Mouse (Mus musculus): ENCODE measurements around the gene Bcat1. TPM values are rescaled to one million over a fixed set of nuclear protein-coding genes. Genes with fewer than 3 reads are reported as not detected.
A peak's percentile ranks its signal among the peaks of the same experiment; 100 is the strongest.

Gene Bcat1
- polyA plus RNA-seq, 1 experiment from 2014 or later = 85.1 TPM

- no peak for ATAC-seq (ENCODE audit: low FRiP score, low read depth)
- Histone ChIP-seq H3K27me3 (replicated peaks) (no peaks in the 10 kb centered on the region), H3K4me2 (replicated peaks) (no peak overlapping the region), H3K4me3 (no peak overlapping the region), H3K36me3 (no peaks in the 10 kb centered on the region), H3K27ac (no peak overlapping the region), H3K9me3 (no peaks in the 10 kb centered on the region), H3K9ac (no peak overlapping the region), H3K4me1 (no peaks in the 10 kb centered on the region)
- 82% methylated on average over 4 of the region's 4 CpGs for WGBS
Measured at GRCm38 (mm10) chr6:145065301-145065845, 10.6 kb downstream of the Bcat1 start.

- no peak overlapping the region for H3K4me2 ChIP-seq (replicated peaks)
- no peak overlapping the region for H3K27ac ChIP-seq
- H3K9me3 ChIP-seq = no peaks in the 10 kb centered on the region
- H3K27me3 ChIP-seq (replicated peaks) = no peaks in the 10 kb centered on the region
- 47% methylated on average over 1 of the region's 1 CpGs for WGBS
- H3K4me3 ChIP-seq = no peak overlapping the region
- no peaks in the 10 kb centered on the region for H3K36me3 ChIP-seq
- H3K9ac ChIP-seq = no peak overlapping the region
- H3K4me1 ChIP-seq = no peaks in the 10 kb centered on the region
- no peak for ATAC-seq (ENCODE audit: low FRiP score, low read depth)
Measured at GRCm38 (mm10) chr6:145064104-145064503, 11.9 kb downstream of the Bcat1 start.

DNA sequence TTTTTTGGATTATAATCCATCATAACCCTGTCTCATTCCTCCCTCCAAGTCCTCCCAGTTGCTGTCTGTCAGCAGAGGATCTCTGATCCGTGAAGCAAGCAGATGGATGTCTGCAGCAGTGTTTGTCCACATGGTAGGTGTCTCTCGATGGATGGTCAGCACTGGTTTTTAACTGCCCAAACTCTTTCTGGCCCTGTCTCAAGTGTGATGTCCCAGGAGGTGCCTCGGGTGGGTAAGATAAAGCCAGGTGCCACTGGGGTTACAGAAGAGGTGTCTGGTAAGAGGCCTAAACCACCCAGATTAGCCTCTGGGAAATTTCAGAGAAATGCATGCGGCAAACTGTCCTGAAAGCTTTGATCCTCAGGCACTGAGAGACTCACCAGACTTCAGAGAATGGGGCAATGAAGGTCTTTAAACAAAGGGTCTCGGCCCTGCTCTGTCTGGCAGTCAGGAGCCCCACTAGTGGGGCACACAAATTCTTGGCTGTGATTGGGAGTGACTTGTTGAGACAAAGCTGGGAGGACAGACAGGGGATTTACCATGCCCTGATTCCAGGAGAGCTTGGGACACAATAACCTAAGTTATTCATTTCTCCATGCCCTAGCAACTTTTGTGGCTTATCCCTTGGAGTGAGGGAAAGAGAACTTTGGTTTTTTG is 12.6 kb downstream of the Bcat1 start:
- Histone ChIP-seq H3K9me3 (no peaks in the 10 kb centered on the region), H3K4me1 (no peaks in the 10 kb centered on the region), H3K4me3 (no peak overlapping the region), H3K36me3 (no peaks in the 10 kb centered on the region), H3K27ac (no peak overlapping the region), H3K4me2 (replicated peaks) (no peak overlapping the region), H3K27me3 (replicated peaks) (no peaks in the 10 kb centered on the region), H3K9ac (no peak overlapping the region)
- WGBS = 39% methylated on average over 5 of the region's 5 CpGs
- ATAC-seq (ENCODE audit: low FRiP score, low read depth) = no peak

GRCm38 (mm10) chr6:145062763-145063162 is 13.2 kb downstream of the Bcat1 start:
- H3K9me3 ChIP-seq = no peaks in the 10 kb centered on the region
- ATAC-seq (ENCODE audit: low FRiP score, low read depth) = no peak
- 63% methylated on average over 4 of the region's 4 CpGs for WGBS
- no peak overlapping the region for H3K4me3 ChIP-seq
- no peak overlapping the region for H3K9ac ChIP-seq
- H3K27ac ChIP-seq = no peak overlapping the region
- H3K36me3 ChIP-seq = no peaks in the 10 kb centered on the region
- no peaks in the 10 kb centered on the region for H3K27me3 ChIP-seq (replicated peaks)
- no peaks in the 10 kb centered on the region for H3K4me1 ChIP-seq
- no peak overlapping the region for H3K4me2 ChIP-seq (replicated peaks)

DNA sequence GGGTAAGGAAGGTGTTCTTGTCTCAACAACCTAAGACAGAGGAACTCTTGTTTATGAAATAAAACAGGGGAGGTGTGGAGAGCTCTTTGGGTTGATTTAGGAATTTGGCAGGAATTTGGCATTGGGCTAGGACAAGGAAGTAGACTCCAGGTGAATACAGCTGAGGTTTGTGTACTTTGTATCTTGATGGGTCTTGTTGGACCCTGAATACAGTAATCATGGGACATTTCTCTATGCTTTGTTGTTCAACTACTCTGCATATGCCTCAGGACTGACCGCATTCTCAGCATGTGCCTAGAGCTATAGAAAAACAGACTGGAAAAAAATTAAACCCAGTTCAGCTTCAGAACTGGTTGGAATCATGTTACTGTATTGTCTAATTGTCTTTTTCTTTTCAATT is 14.6 kb downstream of the Bcat1 start:
- Histone ChIP-seq H3K4me1 (no peaks in the 10 kb centered on the region), H3K4me3 (no peak overlapping the region), H3K9ac (no peak overlapping the region), H3K27me3 (replicated peaks) (no peaks in the 10 kb centered on the region), H3K36me3 (no peaks in the 10 kb centered on the region), H3K4me2 (replicated peaks) (no peak overlapping the region), H3K9me3 (no peaks in the 10 kb centered on the region), H3K27ac (no peak overlapping the region)
- 86% methylated on average over 1 of the region's 1 CpGs for WGBS
- ATAC-seq (ENCODE audit: low FRiP score, low read depth) = no peak

- Histone ChIP-seq H3K27me3 (replicated peaks) (no peaks in the 10 kb centered on the region), H3K27ac (no peak overlapping the region), H3K36me3 (no peaks in the 10 kb centered on the region), H3K4me3 (no peak overlapping the region), H3K4me1 (no peaks in the 10 kb centered on the region), H3K9me3 (no peaks in the 10 kb centered on the region), H3K9ac (no peak overlapping the region), H3K4me2 (replicated peaks) (no peak overlapping the region)
- ATAC-seq (ENCODE audit: low FRiP score, low read depth) = no peak
- 71% methylated on average over 4 of the region's 4 CpGs for WGBS
Measured at GRCm38 (mm10) chr6:145056102-145056501, 19.9 kb downstream of the Bcat1 start.

DNA sequence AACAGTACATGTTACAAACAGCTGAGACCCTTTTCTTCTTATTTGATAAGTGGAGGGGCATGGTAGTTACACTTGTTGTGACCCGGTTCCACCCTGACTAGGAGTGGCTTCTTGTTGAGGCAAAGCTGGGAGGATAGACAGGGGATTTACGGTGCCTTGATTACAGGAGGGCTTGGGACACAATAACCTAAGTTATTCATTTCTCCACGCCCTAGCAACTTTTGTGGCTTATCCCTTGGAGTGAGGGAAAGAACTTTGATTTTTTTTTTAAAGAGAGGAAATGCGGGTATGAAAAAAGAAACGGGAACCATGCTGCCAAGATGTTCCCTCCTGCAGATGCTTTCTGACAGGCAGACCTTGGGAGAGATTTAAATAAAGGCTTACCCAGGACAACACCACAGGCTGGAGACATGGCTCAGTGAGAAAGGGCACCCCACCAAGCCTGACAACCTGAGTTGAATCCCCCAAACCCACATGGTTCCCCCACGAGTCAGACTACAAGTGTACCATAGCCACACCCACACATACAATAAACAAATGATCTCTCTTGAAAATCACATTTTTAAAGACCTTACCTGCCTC is 20.6 kb downstream of the Bcat1 start:
- Histone ChIP-seq H3K4me3 (no peak overlapping the region), H3K4me2 (replicated peaks) (no peak overlapping the region), H3K27ac (no peak overlapping the region), H3K9me3 (no peaks in the 10 kb centered on the region), H3K36me3 (no peaks in the 10 kb centered on the region), H3K4me1 (no peaks in the 10 kb centered on the region), H3K27me3 (replicated peaks) (no peaks in the 10 kb centered on the region), H3K9ac (no peak overlapping the region)
- 37% methylated on average over 6 of the region's 6 CpGs for WGBS
- ATAC-seq (ENCODE audit: low FRiP score, low read depth) = no peak

- no peaks in the 10 kb centered on the region for H3K4me1 ChIP-seq
- no peak overlapping the region for H3K27ac ChIP-seq
- no peaks in the 10 kb centered on the region for H3K36me3 ChIP-seq
- no peak overlapping the region for H3K4me3 ChIP-seq
- H3K9me3 ChIP-seq = no peaks in the 10 kb centered on the region
- 0 out of 2 replicates have a peak, but pooled peaks cover 2% of the 10 kb centered on the region for H3K27me3 ChIP-seq (replicated peaks)
- WGBS = 79% methylated on average over 2 of the region's 2 CpGs
- H3K4me2 ChIP-seq (replicated peaks) = no peak overlapping the region
- ATAC-seq (ENCODE audit: low FRiP score, low read depth) = no peak
- H3K9ac ChIP-seq = no peak overlapping the region
Measured at GRCm38 (mm10) chr6:145052669-145053068, 23.3 kb downstream of the Bcat1 start.

GRCm38 (mm10) chr6:145050899-145051298 is 25.1 kb downstream of the Bcat1 start:
- H3K27ac ChIP-seq = no peak overlapping the region
- no peak for ATAC-seq (ENCODE audit: low FRiP score, low read depth)
- WGBS = 31% methylated on average over 3 of the region's 3 CpGs

GRCm38 (mm10) chr6:145048131-145048997 is 27.6 kb downstream of the Bcat1 start:
- peak; percentile 54 for ATAC-seq (ENCODE audit: low FRiP score, low read depth)
- peaks cover 18% of the 10 kb centered on the region for H3K4me1 ChIP-seq
- H3K4me2 ChIP-seq (replicated peaks) = peak overlapping the region; percentile 95
- H3K27ac ChIP-seq = no peak overlapping the region
- H3K9me3 ChIP-seq = no peaks in the 10 kb centered on the region
- H3K27me3 ChIP-seq (replicated peaks) = 0 out of 2 replicates have a peak, but pooled peaks cover 2% of the 10 kb centered on the region
- no peaks in the 10 kb centered on the region for H3K36me3 ChIP-seq
- 7% methylated on average over 64 of the region's 64 CpGs for WGBS
- peak overlapping the region; percentile 55 for H3K4me3 ChIP-seq
- H3K9ac ChIP-seq = peak overlapping the region; percentile 72

More at GRCm38 (mm10) chr6:145050899-145051298, 25.1 kb downstream of the Bcat1 start:
- Histone ChIP-seq H3K4me3 (no peak overlapping the region), H3K36me3 (no peaks in the 10 kb centered on the region), H3K27me3 (replicated peaks) (0 out of 2 replicates have a peak, but pooled peaks cover 2% of the 10 kb centered on the region), H3K4me1 (peaks cover 8% of the 10 kb centered on the region), H3K9me3 (no peaks in the 10 kb centered on the region), H3K9ac (no peak overlapping the region), H3K4me2 (replicated peaks) (no peak overlapping the region)

DNA sequence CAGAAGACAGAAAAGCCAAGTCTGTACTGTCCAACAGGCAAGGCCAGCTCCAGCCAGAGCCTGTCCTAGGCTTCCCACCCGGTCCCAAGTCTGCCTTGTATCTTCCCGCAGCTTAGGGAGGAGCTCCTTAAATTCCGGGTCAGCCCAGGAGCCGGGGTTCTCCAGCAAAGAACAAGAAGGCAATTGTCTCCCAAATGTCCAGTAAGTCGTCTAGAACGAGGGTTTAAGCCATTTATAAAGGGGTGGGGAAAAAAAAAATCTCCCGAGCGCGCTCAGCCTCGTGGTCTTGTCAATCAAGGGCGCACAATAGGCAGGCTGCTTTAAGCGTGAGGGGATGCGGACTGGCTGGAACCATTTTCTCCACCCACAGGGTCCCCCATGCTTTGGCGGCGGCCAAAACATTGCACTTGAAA is 28.5 kb downstream of the Bcat1 start:
- H3K36me3 ChIP-seq = no peaks in the 10 kb centered on the region
- WGBS = 11% methylated on average over 15 of the region's 15 CpGs
- H3K27ac ChIP-seq = no peak overlapping the region
- no peaks in the 10 kb centered on the region for H3K9me3 ChIP-seq
- H3K9ac ChIP-seq = peak overlapping the region; percentile 72
- peak overlapping the region; percentile 55 for H3K4me3 ChIP-seq
- peak overlapping the region; percentile 95 for H3K4me2 ChIP-seq (replicated peaks)
- H3K27me3 ChIP-seq (replicated peaks) = 0 out of 2 replicates have a peak, but pooled peaks cover 2% of the 10 kb centered on the region
- peaks cover 18% of the 10 kb centered on the region for H3K4me1 ChIP-seq
- ATAC-seq (ENCODE audit: low FRiP score, low read depth) = peak; percentile 63
